Mouse (Mus musculus) CD4-positive, CD25-positive, alpha-beta regulatory T cell, adult 2 months (primary cell): ENCODE measurements around the gene Arid3c.
"Not testable (repeated sequence)": the region's sequence is repeated elsewhere in the genome, so short reads cannot be mapped to it uniquely, and the experiment has no call there.

Experiments used
- DNase-seq: peaks from one replicate; pipeline ENCODE4 v3.0.0-alpha.2; 2012; ENCODE audit warnings: low read depth, low spot score

The Arid3c gene

GRCm38 (mm10) chr4:41705922-41706754, 24.8 kb downstream of the Arid3c start:
- no peak for DNase-seq

GRCm38 (mm10) chr4:41704651-41705050, 26.3 kb downstream of the Arid3c start:
- no peak for DNase-seq

GRCm38 (mm10) chr4:41702226-41702625, 28.7 kb downstream of the Arid3c start:
- DNase-seq: not testable (repeated sequence)

GRCm38 (mm10) chr4:41700224-41700623, 30.7 kb downstream of the Arid3c start:
- DNase-seq: not testable (repeated sequence)

GRCm38 (mm10) chr4:41699783-41700182, 31.2 kb downstream of the Arid3c start, which contains the start of gene Il11ra1:
Gene Il11ra1, plus strand, starts transcription at chr4:41699989.
- not testable (repeated sequence) for DNase-seq

- not testable (repeated sequence) for DNase-seq
These were observed 32.4 kb downstream of the Arid3c start for GRCm38 (mm10) chr4:41698421-41699016.

- peak; percentile 82 for DNase-seq
These were observed 33.8 kb downstream of the Arid3c start, which contains the start of gene Cntfr for GRCm38 (mm10) chr4:41696930-41697841. Gene Cntfr, minus strand, starts transcription at chr4:41697089.

GRCm38 (mm10) chr4:41696452-41696851, 34.5 kb downstream of the Arid3c start:
- not testable (repeated sequence) for DNase-seq

GRCm38 (mm10) chr4:41695800-41696199, 35.1 kb downstream of the Arid3c start:
- DNase-seq: not testable (repeated sequence)

- not testable (repeated sequence) for DNase-seq
These were observed 37.4 kb downstream of the Arid3c start for GRCm38 (mm10) chr4:41693511-41693910.

- not testable (repeated sequence) for DNase-seq
These were observed 40.9 kb downstream of the Arid3c start for GRCm38 (mm10) chr4:41690014-41690413.

- not testable (repeated sequence) for DNase-seq
These were observed 42.4 kb downstream of the Arid3c start for GRCm38 (mm10) chr4:41688562-41688961.

GRCm38 (mm10) chr4:41685882-41686492, 45.0 kb downstream of the Arid3c start:
- DNase-seq: not testable (repeated sequence)

GRCm38 (mm10) chr4:41684931-41685453, 46.0 kb downstream of the Arid3c start:
- not testable (repeated sequence) for DNase-seq

GRCm38 (mm10) chr4:41684131-41684930, 46.6 kb downstream of the Arid3c start:
- DNase-seq: not testable (repeated sequence)

GRCm38 (mm10) chr4:41683303-41683702, 47.6 kb downstream of the Arid3c start:
- DNase-seq: not testable (repeated sequence)

GRCm38 (mm10) chr4:41682789-41683188, 48.2 kb downstream of the Arid3c start:
- DNase-seq: no peak

- DNase-seq: no peak
These were observed 49.0 kb downstream of the Arid3c start for GRCm38 (mm10) chr4:41681947-41682346.

GRCm38 (mm10) chr4:41681176-41681575, 49.8 kb downstream of the Arid3c start:
- no peak for DNase-seq

GRCm38 (mm10) chr4:41679291-41679690, 51.7 kb downstream of the Arid3c start:
- no peak for DNase-seq
